Mouse (Mus musculus) intestine, embryonic 15.5 days (tissue): ENCODE results near the gene Fam177a. TPM values are rescaled to one million over a fixed set of nuclear protein-coding genes. Genes with fewer than 3 reads are reported as not detected.
"Not testable (repeated sequence)": the region's sequence is repeated elsewhere in the genome, so short reads cannot be mapped to it uniquely, and the experiment has no call there.

Experiments
- ATAC-seq: fragments of 200-750 bp; cut with Nextera tagmentation; 2 replicates; pipeline ENCODE4 v1.8.0; 2017; ENCODE audit warnings: moderate TSS enrichment, moderate library complexity
- H3K27ac ChIP-seq: fragments of 300-500 bp; sonication (generic); 2 replicates; pipeline ENCODE4 v1.5.1; 2015; ENCODE audit warnings: mild to moderate bottlenecking, inconsistent platforms
- H3K27me3 ChIP-seq: fragments of 300-500 bp; sonication (generic); replicated peaks from 2 replicates; pipeline ENCODE4 v1.6.1; 2015; ENCODE audit warnings: inconsistent platforms
- H3K36me3 ChIP-seq: fragments of 300-500 bp; sonication (generic); 2 replicates; pipeline ENCODE4 v1.6.1; 2015; ENCODE audit warnings: inconsistent platforms
- H3K4me1 ChIP-seq: fragments of 300-500 bp; sonication (generic); replicated peaks from 2 replicates; pipeline ENCODE4 v1.6.1; 2015; ENCODE audit warnings: inconsistent platforms
- H3K4me2 ChIP-seq: fragments of 300-500 bp; sonication (generic); replicated peaks from 2 replicates; pipeline ENCODE4 v1.6.1; 2015; ENCODE audit warnings: mild to moderate bottlenecking, inconsistent platforms
- H3K4me3 ChIP-seq: fragments of 300-500 bp; sonication (generic); replicated peaks from 2 replicates; pipeline ENCODE4 v1.5.1; 2015; ENCODE audit warnings: inconsistent platforms
- H3K9ac ChIP-seq: fragments of 300-500 bp; sonication (generic); 2 replicates; pipeline ENCODE4 v1.6.1; 2015; ENCODE audit warnings: inconsistent platforms
- H3K9me3 ChIP-seq: fragments of 300-500 bp; sonication (generic); 2 replicates; pipeline ENCODE4 v1.6.1; 2016; ENCODE audit warnings: inconsistent platforms
- WGBS: fragments of 180-500 bp; shearing (Covaris S2); methylation state at CpG from one replicate; pipeline ENCODE4 v1.1.7; 2015; 5-methylcytosine and 5-hydroxymethylcytosine counted together
- polyA plus RNA-seq: library from polyadenylated mRNA; unstranded; fragments of >200 nt; fragmentation: Nextera tagmentation; extraction: Ambion mirVana; gene quantifications from 2 replicates; pipeline ENCODE4 v1.2.1, GENCODE M21; 2015

Fam177a gene
- 21.7 and 22.2 TPM in 2 replicates for polyA plus RNA-seq

GRCm38 (mm10) chr12:55124242-55124641, at the start of gene Fam177a:
TSS of gene Fam177a (plus strand) at chr12:55124469.
- not testable (repeated sequence) for H3K27ac ChIP-seq, H3K27me3 ChIP-seq
- WGBS: no CpG with 5 or more reads among the region's 40 CpGs

GRCm38 (mm10) chr12:55075296-55075695, 49.0 kb upstream of the Fam177a start:
- Histone ChIP-seq H3K4me3 (no peak overlapping the region), H3K4me2 (no peak overlapping the region), H3K9ac (no peak overlapping the region), H3K9me3 (no peaks in the 10 kb centered on the region), H3K27ac (no peak overlapping the region), H3K27me3 (no peaks in the 10 kb centered on the region), H3K36me3 (no peaks in the 10 kb centered on the region), H3K4me1 (0 out of 2 replicates have a peak, but pooled peaks cover 3% of the 10 kb centered on the region)
- no peak for ATAC-seq
- 97% methylated on average over 2 of the region's 2 CpGs for WGBS

More at GRCm38 (mm10) chr12:55124242-55124641, at the start of gene Fam177a:
- H3K4me3 ChIP-seq, H3K4me2 ChIP-seq, H3K9ac ChIP-seq, H3K4me1 ChIP-seq, H3K9me3 ChIP-seq, H3K36me3 ChIP-seq: not testable (repeated sequence)
- peak; percentile 100 for ATAC-seq

GRCm38 (mm10) chr12:55078706-55079105, 45.6 kb upstream of the Fam177a start:
- not testable (repeated sequence) for H3K9ac ChIP-seq, H3K27ac ChIP-seq, H3K27me3 ChIP-seq, H3K9me3 ChIP-seq, H3K36me3 ChIP-seq, H3K4me1 ChIP-seq, H3K4me3 ChIP-seq, ATAC-seq
- WGBS: 41% methylated on average over 2 of the region's 2 CpGs
- 0 out of 2 replicates have a peak overlapping the region, but pooled peaks have one; percentile 11 for H3K4me2 ChIP-seq

- Histone ChIP-seq H3K9ac (peak within 1 kb of the TSS; percentile 79), H3K27ac (peak within 1 kb of the TSS; percentile 93), H3K4me2 (peak within 1 kb of the TSS; percentile 53), H3K4me3 (peak within 1 kb of the TSS; percentile 74)
- H3K9me3 ChIP-seq, H3K36me3 ChIP-seq, H3K4me1 ChIP-seq, H3K27me3 ChIP-seq: not testable (repeated sequence)
- WGBS: under 1% methylated on average over 60 of the region's 60 CpGs
- ATAC-seq: peak; percentile 99
These were observed 44.3 kb upstream of the Fam177a start, which contains the start of the genes 2700097O09Rik and Srp54a for GRCm38 (mm10) chr12:55079726-55080600. TSS of gene 2700097O09Rik (minus strand) at chr12:55080110. TSS of gene Srp54a (plus strand) at chr12:55080262.

GRCm38 (mm10) chr12:55080601-55080942, 43.7 kb upstream of the Fam177a start:
- peak overlapping the region; percentile 79 for H3K9ac ChIP-seq
- WGBS: 1% methylated on average over 25 of the region's 25 CpGs
- H3K27me3 ChIP-seq, H3K36me3 ChIP-seq, H3K4me1 ChIP-seq, ATAC-seq, H3K9me3 ChIP-seq: not testable (repeated sequence)
- peak overlapping the region; percentile 74 for H3K4me3 ChIP-seq
- H3K27ac ChIP-seq: peak overlapping the region; percentile 93
- peak overlapping the region; percentile 45 for H3K4me2 ChIP-seq

GRCm38 (mm10) chr12:55092127-55092526, 32.1 kb upstream of the Fam177a start:
- not testable (repeated sequence) for H3K4me1 ChIP-seq, H3K4me2 ChIP-seq, H3K27ac ChIP-seq, H3K9me3 ChIP-seq, H3K9ac ChIP-seq, H3K4me3 ChIP-seq, H3K36me3 ChIP-seq, H3K27me3 ChIP-seq, ATAC-seq
- WGBS: 90% methylated on average over 2 of the region's 7 CpGs

GRCm38 (mm10) chr12:55112616-55113015, 11.7 kb upstream of the Fam177a start:
- no CpG with 5 or more reads among the region's 7 CpGs for WGBS
- not testable (repeated sequence) for H3K27me3 ChIP-seq, H3K36me3 ChIP-seq, H3K9me3 ChIP-seq, H3K4me1 ChIP-seq, ATAC-seq, H3K4me3 ChIP-seq, H3K9ac ChIP-seq, H3K27ac ChIP-seq, H3K4me2 ChIP-seq

- H3K9ac ChIP-seq, H3K27ac ChIP-seq, H3K27me3 ChIP-seq, H3K36me3 ChIP-seq, H3K4me1 ChIP-seq, H3K4me3 ChIP-seq, H3K9me3 ChIP-seq, H3K4me2 ChIP-seq: not testable (repeated sequence)
- no CpG with 5 or more reads among the region's 18 CpGs for WGBS
- peak; percentile 82 for ATAC-seq
These were observed 462 bp downstream of the Fam177a start for GRCm38 (mm10) chr12:55124731-55125130.

- not testable (repeated sequence) for H3K9me3 ChIP-seq, H3K27me3 ChIP-seq, H3K4me3 ChIP-seq, H3K36me3 ChIP-seq, H3K4me2 ChIP-seq, H3K9ac ChIP-seq, ATAC-seq, H3K27ac ChIP-seq, H3K4me1 ChIP-seq
- WGBS: no CpG with 5 or more reads among the region's 6 CpGs
These were observed 11.3 kb downstream of the Fam177a start for GRCm38 (mm10) chr12:55135540-55135939.

- not testable (repeated sequence) for H3K9me3 ChIP-seq, H3K9ac ChIP-seq, H3K4me2 ChIP-seq, H3K27ac ChIP-seq, H3K27me3 ChIP-seq, ATAC-seq, H3K36me3 ChIP-seq, H3K4me1 ChIP-seq, H3K4me3 ChIP-seq
- WGBS: no CpG with 5 or more reads among the region's 6 CpGs
These were observed 13.6 kb downstream of the Fam177a start for GRCm38 (mm10) chr12:55137859-55138258.

- ATAC-seq: peak; percentile 99
- not testable (repeated sequence) for H3K27ac ChIP-seq, H3K27me3 ChIP-seq, H3K36me3 ChIP-seq, H3K9me3 ChIP-seq, H3K9ac ChIP-seq, H3K4me2 ChIP-seq, H3K4me1 ChIP-seq
- 0 out of 2 replicates have a peak within 1 kb of the TSS, but pooled peaks have one; percentile 19 for H3K4me3 ChIP-seq
- WGBS: no CpG with 5 or more reads among the region's 57 CpGs
These were observed 30.5 kb downstream of the Fam177a start, which contains the start of gene Srp54b for GRCm38 (mm10) chr12:55154559-55155448. TSS of gene Srp54b (plus strand) at chr12:55155104.

GRCm38 (mm10) chr12:55155449-55155783, 31.1 kb downstream of the Fam177a start:
- not testable (repeated sequence) for H3K27ac ChIP-seq, H3K9me3 ChIP-seq, H3K4me1 ChIP-seq, H3K36me3 ChIP-seq, ATAC-seq, H3K27me3 ChIP-seq, H3K4me2 ChIP-seq, H3K9ac ChIP-seq
- WGBS: 0% methylated on average over 12 of the region's 24 CpGs
- 0 out of 2 replicates have a peak overlapping the region, but pooled peaks have one; percentile 19 for H3K4me3 ChIP-seq
